Mouse (Mus musculus): ENCODE results near the gene Olfr1057. TPM values are rescaled to one million over a fixed set of nuclear protein-coding genes. Genes with fewer than 3 reads are reported as not detected.
"Not testable (repeated sequence)": the region's sequence is repeated elsewhere in the genome, so short reads cannot be mapped to it uniquely, and the experiment has no call there.

Gene Olfr1057
- not detected in 2 replicates for polyA plus RNA-seq (2015; fragmentation: Nextera tagmentation; extraction: Ambion mirVana)

- no peak within 1 kb of the TSS for H3K4me3 ChIP-seq
- H3K4me2 ChIP-seq (replicated peaks), result no peak within 1 kb of the TSS
- H3K9ac ChIP-seq, result no peak within 1 kb of the TSS
- no peaks in the 10 kb centered on the region for H3K27me3 ChIP-seq
- H3K4me1 ChIP-seq, result no peaks in the 10 kb centered on the region
- no peaks in the 10 kb centered on the region for H3K9me3 ChIP-seq
- ATAC-seq (ENCODE audit: low FRiP score, low read depth), result no peak
- H3K27ac ChIP-seq, result no peak within 1 kb of the TSS
- H3K36me3 ChIP-seq, result no peaks in the 10 kb centered on the region
These were observed at the start of gene Olfr1057 for GRCm38 (mm10) chr2:86378293-86378692. Gene Olfr1057 (minus strand): TSS chr2:86378393.

GRCm38 (mm10) chr2:86426649-86427048 lies 48.5 kb upstream of the Olfr1057 start, which contains the start of gene Olfr1062:
Gene Olfr1062 (minus strand): TSS chr2:86426749.
- H3K4me3 ChIP-seq; ATAC-seq (ENCODE audit: low FRiP score, low read depth); H3K27ac ChIP-seq; H3K9me3 ChIP-seq; H3K27me3 ChIP-seq; H3K4me2 ChIP-seq (replicated peaks); H3K4me1 ChIP-seq; H3K36me3 ChIP-seq; H3K9ac ChIP-seq: not testable (repeated sequence)

GRCm38 (mm10) chr2:86413950-86414349 lies 35.8 kb upstream of the Olfr1057 start, which contains the start of gene Olfr1061:
Gene Olfr1061 (minus strand): TSS chr2:86414050.
- Histone ChIP-seq H3K9me3 (no peaks in the 10 kb centered on the region), H3K4me3 (no peak within 1 kb of the TSS), H3K9ac (no peak within 1 kb of the TSS), H3K4me1 (no peaks in the 10 kb centered on the region), H3K27ac (no peak within 1 kb of the TSS), H3K27me3 (no peaks in the 10 kb centered on the region), H3K36me3 (no peaks in the 10 kb centered on the region), H3K4me2 (replicated peaks) (no peak within 1 kb of the TSS)
- WGBS, result 84% methylated on average over 1 of the region's 1 CpGs
- no peak for ATAC-seq (ENCODE audit: low FRiP score, low read depth)

- Histone ChIP-seq H3K9me3 (no peaks in the 10 kb centered on the region), H3K4me2 (replicated peaks) (no peak overlapping the region), H3K4me3 (no peak overlapping the region), H3K4me1 (no peaks in the 10 kb centered on the region), H3K27ac (no peak overlapping the region), H3K9ac (no peak overlapping the region), H3K36me3 (no peaks in the 10 kb centered on the region), H3K27me3 (no peaks in the 10 kb centered on the region)
- ATAC-seq (ENCODE audit: low FRiP score, low read depth), result no peak
- WGBS, result 76% methylated on average over 2 of the region's 2 CpGs
These were observed 16.9 kb upstream of the Olfr1057 start for GRCm38 (mm10) chr2:86395114-86395513.

GRCm38 (mm10) chr2:86388461-86388860 lies 10.3 kb upstream of the Olfr1057 start, which contains the start of gene Olfr1058:
Gene Olfr1058 (minus strand): TSS chr2:86388561.
- ATAC-seq (ENCODE audit: low FRiP score, low read depth); H3K27me3 ChIP-seq; H3K9ac ChIP-seq; H3K36me3 ChIP-seq; H3K4me2 ChIP-seq (replicated peaks); H3K27ac ChIP-seq; H3K4me3 ChIP-seq; H3K9me3 ChIP-seq; H3K4me1 ChIP-seq: not testable (repeated sequence)

- WGBS, result 100% methylated on average over 1 of the region's 6 CpGs
- not testable (repeated sequence) for H3K27me3 ChIP-seq; H3K4me3 ChIP-seq; H3K4me2 ChIP-seq (replicated peaks); H3K27ac ChIP-seq; ATAC-seq (ENCODE audit: low FRiP score, low read depth); H3K4me1 ChIP-seq; H3K9ac ChIP-seq; H3K36me3 ChIP-seq; H3K9me3 ChIP-seq
These were observed 11.9 kb downstream of the Olfr1057 start for GRCm38 (mm10) chr2:86366342-86366741.

- Histone ChIP-seq H3K9ac (no peak within 1 kb of the TSS), H3K4me1 (no peaks in the 10 kb centered on the region), H3K9me3 (no peaks in the 10 kb centered on the region), H3K27ac (no peak within 1 kb of the TSS), H3K27me3 (no peaks in the 10 kb centered on the region), H3K36me3 (no peaks in the 10 kb centered on the region), H3K4me2 (replicated peaks) (no peak within 1 kb of the TSS), H3K4me3 (no peak within 1 kb of the TSS)
- no peak for ATAC-seq (ENCODE audit: low FRiP score, low read depth)
These were observed 15.8 kb downstream of the Olfr1057 start, which contains the start of gene Olfr1056 for GRCm38 (mm10) chr2:86362369-86362768. Gene Olfr1056 (minus strand): TSS chr2:86362469.

- ATAC-seq (ENCODE audit: low FRiP score, low read depth); H3K4me1 ChIP-seq: not testable (repeated sequence)
- 93% methylated on average over 1 of the region's 1 CpGs for WGBS
These were observed 26.4 kb downstream of the Olfr1057 start for GRCm38 (mm10) chr2:86351751-86352150.

GRCm38 (mm10) chr2:86350184-86350583 lies 28.0 kb downstream of the Olfr1057 start, which contains the start of gene Olfr1055:
Gene Olfr1055 (minus strand): TSS chr2:86350284.
- Histone ChIP-seq H3K27me3 (no peaks in the 10 kb centered on the region), H3K4me3 (no peak within 1 kb of the TSS), H3K9ac (no peak within 1 kb of the TSS), H3K4me1 (no peaks in the 10 kb centered on the region), H3K27ac (no peak within 1 kb of the TSS), H3K4me2 (replicated peaks) (no peak within 1 kb of the TSS), H3K9me3 (no peaks in the 10 kb centered on the region), H3K36me3 (no peaks in the 10 kb centered on the region)
- WGBS, result 87% methylated on average over 5 of the region's 5 CpGs
- ATAC-seq (ENCODE audit: low FRiP score, low read depth), result no peak

More at GRCm38 (mm10) chr2:86351751-86352150, 26.4 kb downstream of the Olfr1057 start:
- not testable (repeated sequence) for H3K9ac ChIP-seq; H3K27me3 ChIP-seq; H3K4me3 ChIP-seq; H3K36me3 ChIP-seq; H3K4me2 ChIP-seq (replicated peaks); H3K27ac ChIP-seq; H3K9me3 ChIP-seq

- H3K4me3 ChIP-seq, result no peak within 1 kb of the TSS
- H3K9me3 ChIP-seq, result no peaks in the 10 kb centered on the region
- no peak within 1 kb of the TSS for H3K4me2 ChIP-seq (replicated peaks)
- no peak for ATAC-seq (ENCODE audit: low FRiP score, low read depth)
- H3K9ac ChIP-seq, result no peak within 1 kb of the TSS
- H3K4me1 ChIP-seq, result no peaks in the 10 kb centered on the region
- no peaks in the 10 kb centered on the region for H3K27me3 ChIP-seq
- no peak within 1 kb of the TSS for H3K27ac ChIP-seq
- WGBS, result 88% methylated on average over 3 of the region's 3 CpGs
- H3K36me3 ChIP-seq, result no peaks in the 10 kb centered on the region
These were observed 42.9 kb downstream of the Olfr1057 start, which contains the start of gene Olfr1054 for GRCm38 (mm10) chr2:86335333-86335732. Gene Olfr1054 (minus strand): TSS chr2:86335433.

Other genes starting within 250 kb of the Olfr1057 start
- gene Olfr1039, start 242.5 kb downstream of the Olfr1057 start, polyA plus RNA-seq (2015; fragmentation: Nextera tagmentation; extraction: Ambion mirVana), result not detected in 2 replicates
- not detected in 2 replicates for gene Olfr1040, start 231.7 kb downstream of the Olfr1057 start, polyA plus RNA-seq (2015; fragmentation: Nextera tagmentation; extraction: Ambion mirVana)
- gene Olfr1042, start 216.6 kb downstream of the Olfr1057 start, polyA plus RNA-seq (2015; fragmentation: Nextera tagmentation; extraction: Ambion mirVana), result not detected in 2 replicates
- gene Olfr1043, start 210.9 kb downstream of the Olfr1057 start, polyA plus RNA-seq (2015; fragmentation: Nextera tagmentation; extraction: Ambion mirVana), result not detected in 2 replicates
- gene Olfr1044, start 200.6 kb downstream of the Olfr1057 start, polyA plus RNA-seq (2015; fragmentation: Nextera tagmentation; extraction: Ambion mirVana), result not detected in 2 replicates
- gene Olfr52, start 192.7 kb downstream of the Olfr1057 start, polyA plus RNA-seq (2015; fragmentation: Nextera tagmentation; extraction: Ambion mirVana), result not detected in 2 replicates
- not detected in 2 replicates for gene Olfr1045, start 175.4 kb downstream of the Olfr1057 start, polyA plus RNA-seq (2015; fragmentation: Nextera tagmentation; extraction: Ambion mirVana)
- not detected in 2 replicates for gene Olfr1046, start 159.1 kb downstream of the Olfr1057 start, polyA plus RNA-seq (2015; fragmentation: Nextera tagmentation; extraction: Ambion mirVana)
- gene Olfr1047, start 147.0 kb downstream of the Olfr1057 start, polyA plus RNA-seq (2015; fragmentation: Nextera tagmentation; extraction: Ambion mirVana), result not detected in 2 replicates
- not detected in 2 replicates for gene Olfr1048, start 138.1 kb downstream of the Olfr1057 start, polyA plus RNA-seq (2015; fragmentation: Nextera tagmentation; extraction: Ambion mirVana)
- gene Olfr1049, start 120.1 kb downstream of the Olfr1057 start, polyA plus RNA-seq (2015; fragmentation: Nextera tagmentation; extraction: Ambion mirVana), result not detected in 2 replicates
- gene Olfr1051, start 99.3 kb downstream of the Olfr1057 start, polyA plus RNA-seq (2015; fragmentation: Nextera tagmentation; extraction: Ambion mirVana), result not detected in 2 replicates
- not detected in 2 replicates for gene Olfr1052, start 85.9 kb downstream of the Olfr1057 start, polyA plus RNA-seq (2015; fragmentation: Nextera tagmentation; extraction: Ambion mirVana)
- gene Olfr1053, start 63.1 kb downstream of the Olfr1057 start, polyA plus RNA-seq (2015; fragmentation: Nextera tagmentation; extraction: Ambion mirVana), result not detected in 2 replicates
- gene Olfr1054, start 43.0 kb downstream of the Olfr1057 start, polyA plus RNA-seq (2015; fragmentation: Nextera tagmentation; extraction: Ambion mirVana), result not detected in 2 replicates
- not detected in 2 replicates for gene Olfr1055, start 28.1 kb downstream of the Olfr1057 start, polyA plus RNA-seq (2015; fragmentation: Nextera tagmentation; extraction: Ambion mirVana)
- gene Olfr1056, start 15.9 kb downstream of the Olfr1057 start, polyA plus RNA-seq (2015; fragmentation: Nextera tagmentation; extraction: Ambion mirVana), result not detected in 2 replicates
- not detected in 2 replicates for gene Olfr1058, start 10.2 kb upstream of the Olfr1057 start, polyA plus RNA-seq (2015; fragmentation: Nextera tagmentation; extraction: Ambion mirVana)
- not detected in 2 replicates for gene Olfr1061, start 35.7 kb upstream of the Olfr1057 start, polyA plus RNA-seq (2015; fragmentation: Nextera tagmentation; extraction: Ambion mirVana)
- gene Olfr1062, start 48.4 kb upstream of the Olfr1057 start, polyA plus RNA-seq (2015; fragmentation: Nextera tagmentation; extraction: Ambion mirVana), result not detected in 2 replicates
- gene Olfr1065, start 72.2 kb upstream of the Olfr1057 start, polyA plus RNA-seq (2015; fragmentation: Nextera tagmentation; extraction: Ambion mirVana), result not detected in 2 replicates
- gene Olfr1066, start 77.9 kb upstream of the Olfr1057 start, polyA plus RNA-seq (2015; fragmentation: Nextera tagmentation; extraction: Ambion mirVana), result not detected in 2 replicates
- not detected in 2 replicates for gene Olfr228, start 109.0 kb upstream of the Olfr1057 start, polyA plus RNA-seq (2015; fragmentation: Nextera tagmentation; extraction: Ambion mirVana)
- not detected in 2 replicates for gene Olfr1076, start 130.1 kb upstream of the Olfr1057 start, polyA plus RNA-seq (2015; fragmentation: Nextera tagmentation; extraction: Ambion mirVana)
- not detected in 2 replicates for gene Olfr1079, start 164.1 kb upstream of the Olfr1057 start, polyA plus RNA-seq (2015; fragmentation: Nextera tagmentation; extraction: Ambion mirVana)
- gene Olfr1080, start 179.8 kb upstream of the Olfr1057 start, polyA plus RNA-seq (2015; fragmentation: Nextera tagmentation; extraction: Ambion mirVana), result not detected in 2 replicates
- not detected in 2 replicates for gene Olfr1082, start 220.6 kb upstream of the Olfr1057 start, polyA plus RNA-seq (2015; fragmentation: Nextera tagmentation; extraction: Ambion mirVana)

All from limb, embryonic 13.5 days (tissue).